Mouse (Mus musculus) MEL (cell line): ENCODE data around the gene Pmf1.

Experiments
- CHD1 ChIP-seq: IDR thresholded peaks from 2 replicates; pipeline ENCODE4 v1.6.1; 2012; ENCODE audit warnings: low read depth, mild to moderate bottlenecking, inconsistent platforms, low read length, improper control_type of control experiment
- CHD2 ChIP-seq: IDR thresholded peaks from 2 replicates; pipeline ENCODE4 v1.6.1; 2011; ENCODE audit warnings: low read length, improper control_type of control experiment
- CTCF ChIP-seq, 3 experiments: IDR thresholded peaks in 2 of 3; conservative IDR thresholded peaks in 1 of 3; 2 replicates each; pipeline ENCODE4 v1.5.1; 2011 to 2012; ENCODE audit warnings: low read length in 3 of 3, low read depth in 2 of 3, mild to moderate bottlenecking in 2 of 3, improper control_type of control experiment in 1 of 3, inconsistent platforms in 1 of 3, mixed read lengths in 1 of 3, moderate library complexity in 1 of 3; ENCODE audit not compliant: control insufficient read depth in 1 of 3, insufficient read depth in 1 of 3, poor library complexity in 1 of 3, severe bottlenecking in 1 of 3
- EP300 ChIP-seq, 2 experiments: IDR thresholded peaks; 2 replicates each; pipeline ENCODE4 v1.6.1; 2011; ENCODE audit warnings: improper control_type of control experiment in 2 of 2, low read length in 2 of 2, low read depth in 1 of 2, mild to moderate bottlenecking in 1 of 2
- GABPA ChIP-seq: IDR thresholded peaks from 2 replicates; pipeline ENCODE4 v1.6.1; 2012; ENCODE audit warnings: low read depth, mild to moderate bottlenecking, inconsistent platforms, low read length, improper control_type of control experiment, moderate library complexity
- KAT2A ChIP-seq: conservative IDR thresholded peaks from 2 replicates; pipeline ENCODE4 v1.6.1; 2012; ENCODE audit warnings: low read depth, low read length, improper control_type of control experiment, inconsistent platforms
- MAFK ChIP-seq: IDR thresholded peaks from 2 replicates; pipeline ENCODE4 v1.6.1; 2011; ENCODE audit warnings: low read depth, mild to moderate bottlenecking, low read length, improper control_type of control experiment, borderline replicate concordance
- MAX ChIP-seq: IDR thresholded peaks from 2 replicates; pipeline ENCODE4 v1.6.1; 2011; ENCODE audit warnings: low read length, improper control_type of control experiment
- MYB ChIP-seq: IDR thresholded peaks from 2 replicates; pipeline ENCODE4 v1.6.1; 2011; ENCODE audit warnings: mild to moderate bottlenecking, low read depth, low read length, improper control_type of control experiment
- NELFE ChIP-seq: IDR thresholded peaks from 2 replicates; pipeline ENCODE4 v1.6.1; 2011; ENCODE audit warnings: low read depth, low read length, improper control_type of control experiment
- POLR2A ChIP-seq, 2 experiments: IDR thresholded peaks; 2 replicates each; pipeline ENCODE4 v1.6.1; 2011 to 2012; ENCODE audit warnings: low read length in 2 of 2, mild to moderate bottlenecking in 2 of 2, control low read depth in 1 of 2, improper control_type of control experiment in 1 of 2, low read depth in 1 of 2, moderate library complexity in 1 of 2; ENCODE audit not compliant: control insufficient read depth in 1 of 2, insufficient read depth in 1 of 2, poor library complexity in 1 of 2
- USF1 ChIP-seq: IDR thresholded peaks from 2 replicates; pipeline ENCODE4 v1.6.1; 2014; ENCODE audit warnings: low read depth, mild to moderate bottlenecking, inconsistent platforms, low read length, improper control_type of control experiment, moderate library complexity

- TF ChIP-seq CTCF (IDR thresholded peaks at IDR 0.05 in 2 of 3, conservative IDR thresholded peaks at IDR 0.05 in 1 of 3; ENCODE audit: control insufficient read depth in 1 of 3, insufficient read depth in 1 of 3, low read depth in 2 of 3, low read length in 3 of 3, poor library complexity in 1 of 3, severe bottlenecking in 1 of 3), result no peak
- no peak for TF ChIP-seq MAFK
- no peak for TF ChIP-seq POLR2A (IDR thresholded peaks at IDR 0.05; ENCODE audit: control insufficient read depth in 1 of 2, insufficient read depth in 1 of 2, low read depth in 1 of 2, low read length in 2 of 2, poor library complexity in 1 of 2)
- TF ChIP-seq NELFE, result no peak
- no peak for TF ChIP-seq KAT2A
- no peak for TF ChIP-seq CHD2
- TF ChIP-seq GABPA, result no peak
- no peak for TF ChIP-seq CHD1
- no peak for TF ChIP-seq MYB
- no peak for TF ChIP-seq USF1
- TF ChIP-seq EP300 (IDR thresholded peaks at IDR 0.05; ENCODE audit: low read depth in 1 of 2, low read length in 2 of 2), result no peak
- TF ChIP-seq MAX, result no peak
Observed at GRCm38 (mm10) chr3:88398666-88399065, 11.5 kb downstream of the Pmf1 start.
